Mouse (Mus musculus): Measurements from ENCODE around the gene Srsf4. TPM values are rescaled to one million over a fixed set of nuclear protein-coding genes. Genes with fewer than 3 reads are reported as not detected.

The Srsf4 gene
- total RNA-seq, 2 experiments from 2014 or later: 85.9 to 145 TPM

DNA sequence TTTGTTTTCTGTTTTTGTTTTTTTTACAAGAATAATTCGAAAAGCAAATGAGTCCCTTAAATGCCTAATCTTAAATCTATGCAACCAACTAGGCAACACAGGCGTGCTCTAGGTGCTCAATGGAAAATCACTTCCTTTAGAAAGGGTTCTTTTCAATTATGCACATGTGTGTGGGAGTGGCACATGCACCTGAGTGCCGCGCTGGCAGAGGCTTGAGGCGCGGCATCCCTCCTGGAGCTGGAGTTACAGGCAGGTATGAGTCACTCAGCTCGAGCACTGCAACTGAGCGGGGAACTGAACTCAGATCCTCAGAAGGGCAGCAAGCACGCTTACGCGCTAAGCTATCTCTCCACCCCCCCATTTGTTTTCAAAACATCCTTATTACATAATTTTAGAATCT lies 74.4 kb downstream of the Srsf4 start:
- no peak for ATAC-seq (replicated peaks; ENCODE audit: low FRiP score, poor library complexity, severe bottlenecking)

DNA sequence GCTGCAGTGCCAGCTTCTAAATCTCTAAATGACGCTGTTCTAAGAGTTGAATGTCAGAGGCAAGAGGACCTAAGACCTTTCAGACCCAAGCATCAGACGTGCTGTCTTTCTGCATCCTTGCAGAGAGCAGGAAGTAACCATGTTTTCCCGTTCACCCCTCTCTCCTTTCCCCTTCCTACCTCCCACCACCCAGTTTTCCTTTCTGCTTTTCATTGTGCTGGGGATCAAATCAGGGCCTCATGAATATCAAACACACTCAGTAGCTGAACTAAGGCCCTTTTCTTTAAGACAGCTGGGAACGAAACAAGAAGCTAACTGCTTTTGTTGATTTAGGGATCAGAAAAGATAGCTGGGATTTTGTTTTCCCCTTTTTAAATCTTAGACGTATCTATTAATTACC lies 76.5 kb downstream of the Srsf4 start:
- no peak for ATAC-seq (replicated peaks; ENCODE audit: low FRiP score, poor library complexity, severe bottlenecking)

- no peak for ATAC-seq (replicated peaks; ENCODE audit: low FRiP score, poor library complexity, severe bottlenecking)
Observed at GRCm38 (mm10) chr4:131950657-131951056, 77.2 kb downstream of the Srsf4 start.

Other genes with a start within 250 kb of the Srsf4 start
- gene Ptpru, start 35.3 kb upstream of the Srsf4 start, total RNA-seq (2015; ENCODE audit: low replicate concordance): 11.2 TPM in 1 of 2 replicates, not detected in the other
- 0.38 TPM in 1 of 2 replicates, not detected in the other for gene Ptpru, start 35.3 kb upstream of the Srsf4 start, total RNA-seq (2017; ENCODE audit: low replicate concordance)
- 12.6 and 14.3 TPM in 2 replicates for gene Mecr, start 30.1 kb upstream of the Srsf4 start, total RNA-seq (2015; ENCODE audit: low replicate concordance)
- gene Mecr, start 30.1 kb upstream of the Srsf4 start, total RNA-seq (2017; ENCODE audit: low replicate concordance): 0.90 and 9.2 TPM in 2 replicates
- not detected in 2 replicates for gene Tmem200b, start 48.2 kb downstream of the Srsf4 start, total RNA-seq (2015; ENCODE audit: low replicate concordance)
- not detected in 2 replicates for gene Tmem200b, start 48.2 kb downstream of the Srsf4 start, total RNA-seq (2017; ENCODE audit: low replicate concordance)
- not detected in 2 replicates for gene Gm10300, start 201.1 kb downstream of the Srsf4 start, total RNA-seq (2015; ENCODE audit: low replicate concordance)
- gene Gm10300, start 201.1 kb downstream of the Srsf4 start, total RNA-seq (2017; ENCODE audit: low replicate concordance): 0.64 and 1.4 TPM in 2 replicates
- gene Epb41, start 201.7 kb downstream of the Srsf4 start, total RNA-seq (2015; ENCODE audit: low replicate concordance): 679 and 755 TPM in 2 replicates
- 876 and 895 TPM in 2 replicates for gene Epb41, start 201.7 kb downstream of the Srsf4 start, total RNA-seq (2017; ENCODE audit: low replicate concordance)